Mouse (Mus musculus): ENCODE results near the gene Utp20. TPM values are rescaled to one million over a fixed set of nuclear protein-coding genes. Genes with fewer than 3 reads are reported as not detected.
"Not testable (repeated sequence)": the region's sequence is repeated elsewhere in the genome, so short reads cannot be mapped to it uniquely, and the experiment has no call there.

Utp20 gene
- total and polyA plus RNA-seq, 3 experiments, result 3.4 to 12.8 (median 11.1) TPM

DNA sequence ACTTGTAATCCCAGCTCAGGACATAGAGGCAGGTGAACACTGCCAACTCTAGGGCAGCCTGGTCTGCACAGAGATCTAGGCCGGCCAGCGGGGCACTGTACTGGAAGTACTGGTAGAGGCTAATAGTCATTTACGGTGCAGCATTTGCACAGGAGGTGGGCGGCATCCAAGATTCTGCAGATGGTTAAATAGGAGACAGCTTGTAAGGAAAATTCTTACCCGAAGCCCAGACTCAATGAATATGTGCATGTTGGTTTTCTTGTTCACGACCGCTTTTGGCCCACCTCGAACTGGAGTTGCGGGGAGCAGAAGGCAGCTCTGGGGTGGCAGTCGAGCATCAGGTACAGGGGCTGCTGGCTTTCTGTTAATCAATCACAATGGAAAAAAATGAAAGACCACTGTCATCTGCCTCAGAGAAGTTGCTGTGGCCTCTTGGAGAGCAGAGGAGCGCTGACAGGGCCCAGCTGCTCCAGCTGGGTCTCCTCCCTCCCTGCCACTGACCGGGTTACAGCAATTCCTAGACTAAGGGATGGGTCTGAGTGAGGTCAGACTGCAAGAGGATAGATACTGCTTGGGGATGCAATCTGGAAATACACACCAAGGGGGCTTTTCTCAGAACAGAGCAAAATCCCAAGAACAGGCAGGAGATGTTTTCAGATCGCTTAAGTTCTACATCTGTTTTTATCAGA, 64.9 kb downstream of the Utp20 start:
- H3K27ac ChIP-seq, result no peak overlapping the region
- peaks cover 2% of the 10 kb centered on the region; the same call in 1 of the 2 replicates for H3K36me3 ChIP-seq (ENCODE audit: control insufficient read depth, insufficient read depth, low read length)
- H3K9ac ChIP-seq (ENCODE audit: low read depth, low read length), result no peak overlapping the region
- no peaks in the 10 kb centered on the region for H3K79me2 ChIP-seq (replicated peaks; ENCODE audit: control insufficient read depth, insufficient read depth, low read length)
- no peak for TF ChIP-seq POLR2A (IDR thresholded peaks at IDR 0.05; ENCODE audit: insufficient read depth, low read depth, low read length)
- TF ChIP-seq CTCF (IDR thresholded peaks at IDR 0.05), result no peak
- TF ChIP-seq EP300 (IDR thresholded peaks at IDR 0.05; ENCODE audit: insufficient read depth, low read depth, low read length), result no peak
- peaks cover 2% of the 10 kb centered on the region; the same call in 1 of the 2 replicates for H3K4me1 ChIP-seq (ENCODE audit: control insufficient read depth, insufficient read depth, low read length)
- intact Hi-C loops (cut with DNase I), result no loop called here
- H3K27me3 ChIP-seq (ENCODE audit: control insufficient read depth, insufficient read depth, low read length), result no peaks in the 10 kb centered on the region
- WGBS, result 85% methylated on average over 13 of the region's 13 CpGs
- no peak overlapping the region for H3K4me3 ChIP-seq
- DNase-seq, result no peak

DNA sequence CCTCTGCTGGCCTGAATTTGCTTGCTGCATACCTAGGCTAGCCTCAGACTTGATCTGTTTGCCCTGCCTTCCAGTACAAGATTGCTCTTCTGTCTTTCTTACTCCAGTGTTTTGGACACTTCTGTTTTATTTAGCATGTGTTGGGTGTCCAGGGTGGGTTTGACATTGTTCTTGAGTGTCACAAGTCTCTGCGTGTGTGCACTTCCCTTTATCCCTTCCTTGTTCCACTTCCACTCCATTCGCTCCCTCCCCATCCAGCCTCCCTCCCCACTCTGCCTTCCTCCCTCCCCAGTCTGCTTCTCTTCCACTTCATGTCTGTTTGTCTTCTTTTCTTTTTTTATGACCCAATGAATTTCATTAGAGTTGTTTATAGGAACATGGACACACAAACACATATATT, 85.2 kb downstream of the Utp20 start:
- DNase-seq, result no peak
- Histone ChIP-seq H3K27me3 (ENCODE audit: control insufficient read depth, insufficient read depth, low read length) (no peaks in the 10 kb centered on the region), H3K9ac (ENCODE audit: low read depth, low read length) (no peak overlapping the region), H3K27ac (no peak overlapping the region), H3K4me3 (no peak overlapping the region), H3K4me1 (ENCODE audit: control insufficient read depth, insufficient read depth, low read length) (no peaks in the 10 kb centered on the region), H3K36me3 (ENCODE audit: control insufficient read depth, insufficient read depth, low read length) (peaks cover 6% of the 10 kb centered on the region; the same call in 1 of the 2 replicates), H3K79me2 (replicated peaks; ENCODE audit: control insufficient read depth, insufficient read depth, low read length) (no peaks in the 10 kb centered on the region)
- WGBS, result 80% methylated on average over 2 of the region's 2 CpGs
- intact Hi-C loops (cut with DNase I), result no loop called here
- no peak for TF ChIP-seq CTCF (IDR thresholded peaks at IDR 0.05)
- no peak for TF ChIP-seq EP300 (IDR thresholded peaks at IDR 0.05; ENCODE audit: insufficient read depth, low read depth, low read length)
- no peak for TF ChIP-seq POLR2A (IDR thresholded peaks at IDR 0.05; ENCODE audit: insufficient read depth, low read depth, low read length)

DNA sequence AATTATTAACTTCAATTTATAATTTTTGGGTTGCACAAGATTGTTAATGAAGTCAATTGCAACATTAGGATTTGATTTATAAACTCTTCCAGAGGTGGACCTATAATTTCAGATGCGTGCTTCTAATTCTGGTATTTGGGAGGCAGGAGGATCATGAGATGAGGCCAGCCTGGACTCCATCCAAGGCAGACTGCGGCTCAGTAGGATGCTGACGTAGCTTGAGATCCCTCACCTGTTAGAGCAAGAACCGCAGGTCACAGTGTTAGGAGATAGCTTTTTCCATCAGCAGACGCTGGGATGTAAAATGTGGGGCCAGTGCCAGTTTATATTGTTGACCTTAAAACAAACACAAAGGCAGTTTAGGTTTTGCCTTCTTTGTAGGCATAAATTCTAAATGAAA, 85.8 kb downstream of the Utp20 start:
- Histone ChIP-seq H3K4me1 (ENCODE audit: control insufficient read depth, insufficient read depth, low read length) (no peaks in the 10 kb centered on the region), H3K79me2 (replicated peaks; ENCODE audit: control insufficient read depth, insufficient read depth, low read length) (no peaks in the 10 kb centered on the region), H3K27ac (no peak overlapping the region), H3K27me3 (ENCODE audit: control insufficient read depth, insufficient read depth, low read length) (no peaks in the 10 kb centered on the region), H3K4me3 (no peak overlapping the region), H3K36me3 (ENCODE audit: control insufficient read depth, insufficient read depth, low read length) (peaks cover 6% of the 10 kb centered on the region; the same call in 1 of the 2 replicates), H3K9ac (ENCODE audit: low read depth, low read length) (no peak overlapping the region)
- WGBS, result 74% methylated on average over 5 of the region's 5 CpGs
- DNase-seq, result no peak
- intact Hi-C loops (cut with DNase I), result no loop called here
- no peak for TF ChIP-seq CTCF (IDR thresholded peaks at IDR 0.05)
- TF ChIP-seq EP300 (IDR thresholded peaks at IDR 0.05; ENCODE audit: insufficient read depth, low read depth, low read length), result no peak
- no peak for TF ChIP-seq POLR2A (IDR thresholded peaks at IDR 0.05; ENCODE audit: insufficient read depth, low read depth, low read length)

DNA sequence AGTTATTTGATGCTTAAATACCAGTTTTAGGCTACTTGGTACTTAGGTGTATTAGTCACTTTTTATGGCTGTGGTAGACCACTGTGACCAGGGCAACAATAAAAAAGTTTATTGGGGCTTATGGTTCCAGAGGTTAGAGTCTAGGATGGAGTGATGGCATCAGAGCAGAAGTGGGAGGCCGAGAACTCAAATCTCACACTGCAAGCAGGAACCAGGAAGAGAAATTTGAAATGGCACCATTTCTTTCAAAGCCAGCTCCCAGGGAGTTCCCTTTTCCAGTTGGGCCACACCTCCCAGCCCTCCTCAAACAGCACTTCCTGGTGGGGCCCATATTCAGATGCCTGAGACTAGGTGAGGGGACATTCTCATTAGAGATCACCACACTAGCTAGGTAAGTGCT, 86.8 kb downstream of the Utp20 start:
- no peak overlapping the region for H3K9ac ChIP-seq (ENCODE audit: low read depth, low read length)
- H3K4me1 ChIP-seq (ENCODE audit: control insufficient read depth, insufficient read depth, low read length), result no peaks in the 10 kb centered on the region
- H3K36me3 ChIP-seq (ENCODE audit: control insufficient read depth, insufficient read depth, low read length), result peaks cover 6% of the 10 kb centered on the region; the same call in 1 of the 2 replicates
- intact Hi-C loops (cut with DNase I), result no loop called here
- no peak overlapping the region for H3K27ac ChIP-seq
- 89% methylated on average over 1 of the region's 1 CpGs for WGBS
- no peaks in the 10 kb centered on the region for H3K27me3 ChIP-seq (ENCODE audit: control insufficient read depth, insufficient read depth, low read length)
- no peaks in the 10 kb centered on the region for H3K79me2 ChIP-seq (replicated peaks; ENCODE audit: control insufficient read depth, insufficient read depth, low read length)
- TF ChIP-seq EP300 (IDR thresholded peaks at IDR 0.05; ENCODE audit: insufficient read depth, low read depth, low read length), result no peak
- TF ChIP-seq POLR2A (IDR thresholded peaks at IDR 0.05; ENCODE audit: insufficient read depth, low read depth, low read length), result no peak
- TF ChIP-seq CTCF (IDR thresholded peaks at IDR 0.05), result no peak
- H3K4me3 ChIP-seq, result no peak overlapping the region
- DNase-seq, result no peak

DNA sequence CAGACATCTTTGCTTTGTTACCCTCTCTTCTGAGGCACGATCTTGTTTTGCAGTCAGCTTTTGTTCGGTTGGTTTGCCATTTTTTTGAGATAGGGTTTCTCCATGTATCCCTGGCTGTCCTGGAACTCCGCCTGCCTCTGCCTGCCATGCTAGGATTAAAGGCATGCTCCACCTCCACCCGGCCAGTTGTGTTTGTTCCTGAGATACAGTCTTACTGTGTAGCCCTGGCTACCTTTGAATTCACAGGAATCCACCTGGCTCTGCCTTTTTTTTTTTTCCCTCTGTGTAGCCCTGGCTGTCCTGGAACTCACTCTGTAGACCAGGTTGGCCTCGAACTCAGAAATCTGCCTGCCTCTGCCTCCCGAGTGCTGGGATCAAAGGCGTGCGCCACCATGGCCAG, 87.5 kb downstream of the Utp20 start:
- H3K27me3 ChIP-seq (ENCODE audit: control insufficient read depth, insufficient read depth, low read length); H3K4me3 ChIP-seq; H3K9ac ChIP-seq (ENCODE audit: low read depth, low read length); H3K4me1 ChIP-seq (ENCODE audit: control insufficient read depth, insufficient read depth, low read length); H3K27ac ChIP-seq; H3K36me3 ChIP-seq (ENCODE audit: control insufficient read depth, insufficient read depth, low read length); intact Hi-C loops (cut with DNase I); DNase-seq; H3K79me2 ChIP-seq (replicated peaks; ENCODE audit: control insufficient read depth, insufficient read depth, low read length): not testable (repeated sequence)
- 98% methylated on average over 8 of the region's 8 CpGs for WGBS

DNA sequence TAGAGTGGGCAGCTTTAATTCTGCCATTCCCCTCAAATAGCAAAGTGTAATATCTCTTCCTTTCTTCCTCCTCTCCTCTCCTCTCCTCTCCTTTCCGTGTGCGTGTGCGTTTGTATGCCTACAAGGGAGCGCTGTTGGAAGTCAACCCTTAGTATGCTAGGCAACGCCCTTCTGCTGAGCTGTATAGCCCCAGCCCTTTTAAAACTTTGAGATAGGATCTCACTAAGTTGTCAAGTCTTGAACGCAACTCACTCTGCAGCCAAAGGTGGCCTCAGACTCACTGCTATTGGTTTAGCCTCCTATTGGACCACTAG, 94.3 kb downstream of the Utp20 start:
- DNase-seq, result no peak

More for the DNA sequence above, 94.3 kb downstream of the Utp20 start:
- intact Hi-C loops (cut with DNase I), result loop anchor here (5.0 kb wide), 1 partner anchor 230 kb away; the partner anchor contains the start of gene Chpt1
- no peak overlapping the region for H3K27ac ChIP-seq
- H3K4me3 ChIP-seq, result peak overlapping the region; percentile 87
- peaks cover 1% of the 10 kb centered on the region; the same call in 1 of the 2 replicates for H3K4me1 ChIP-seq (ENCODE audit: control insufficient read depth, insufficient read depth, low read length)
- TF ChIP-seq POLR2A (IDR thresholded peaks at IDR 0.05; ENCODE audit: insufficient read depth, low read depth, low read length), result no peak
- TF ChIP-seq CTCF (IDR thresholded peaks at IDR 0.05), result no peak
- TF ChIP-seq EP300 (IDR thresholded peaks at IDR 0.05; ENCODE audit: insufficient read depth, low read depth, low read length), result no peak
- H3K36me3 ChIP-seq (ENCODE audit: control insufficient read depth, insufficient read depth, low read length), result no peaks in the 10 kb centered on the region; the same call in 1 of the 2 replicates
- H3K79me2 ChIP-seq (replicated peaks; ENCODE audit: control insufficient read depth, insufficient read depth, low read length), result peaks cover 1% of the 10 kb centered on the region; the same call in 1 of the 2 replicates
- H3K9ac ChIP-seq (ENCODE audit: low read depth, low read length), result peak overlapping the region; percentile 95
- 6% methylated on average over 6 of the region's 6 CpGs for WGBS
- no peaks in the 10 kb centered on the region for H3K27me3 ChIP-seq (ENCODE audit: control insufficient read depth, insufficient read depth, low read length)
